Mouse (Mus musculus) liver, embryonic 14.5 days (tissue): ENCODE results near the gene Nt5c3b.

Source experiments
- CTCF ChIP-seq: IDR thresholded peaks from 2 replicates; pipeline ENCODE4 v1.5.1; 2016; ENCODE audit warnings: antibody characterized with exemption, low read depth, control low read depth
- EP300 ChIP-seq: IDR thresholded peaks from 2 replicates; pipeline ENCODE4 v1.6.1; 2016; ENCODE audit warnings: antibody characterized with exemption, low read depth

DNA sequence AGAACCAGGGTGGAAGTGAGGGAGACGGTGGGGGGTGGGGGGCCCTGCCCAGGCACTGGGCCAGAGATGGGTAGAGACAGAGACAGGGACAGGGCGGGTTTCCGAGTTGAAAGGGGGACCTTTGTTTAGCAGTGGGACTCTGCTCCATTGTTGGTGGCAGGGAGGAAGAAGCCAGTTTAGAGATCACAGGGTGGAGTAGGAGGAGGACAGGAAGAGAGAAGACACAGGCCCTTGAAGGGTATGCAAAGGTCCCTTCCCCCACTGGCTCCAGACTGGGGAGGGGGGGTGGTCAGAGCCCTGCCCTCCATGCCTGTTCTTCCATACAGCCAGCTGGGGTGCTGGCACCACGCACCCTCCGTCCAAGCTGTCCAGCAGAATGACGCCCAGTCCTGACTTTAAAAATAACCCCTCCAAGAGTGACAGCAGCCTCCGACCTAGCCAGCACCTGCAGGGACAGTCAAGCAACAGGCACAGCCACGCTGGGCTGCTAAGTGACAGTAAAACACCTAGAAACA lies 51.6 kb downstream of the Nt5c3b start:
- TF ChIP-seq CTCF: no peak
- no peak for TF ChIP-seq EP300
